Mouse (Mus musculus): ENCODE measurements around the gene Nelfcd. TPM values are rescaled to one million over a fixed set of nuclear protein-coding genes. Genes with fewer than 3 reads are reported as not detected.

Nelfcd gene
- polyA plus RNA-seq, 1 experiment from 2014 or later = 108 TPM

GRCm38 (mm10) chr2:174439961-174440360 lies 24.4 kb downstream of the Nelfcd start:
- H3K9ac ChIP-seq (ENCODE audit: low read length) = no peak overlapping the region
- H3K27ac ChIP-seq (ENCODE audit: low read depth) = no peak overlapping the region
- no peak overlapping the region for H3K4me2 ChIP-seq (ENCODE audit: low read length)
- no peaks in the 10 kb centered on the region for H3K9me3 ChIP-seq (ENCODE audit: control insufficient read depth, low read length)
- WGBS = 83% methylated on average over 9 of the region's 9 CpGs
- DNase-seq (ENCODE audit: low spot score) (no peak), ATAC-seq (replicated peaks; ENCODE audit: low FRiP score, low TSS enrichment, low read depth) (no peak)
- H3K4me3 ChIP-seq (ENCODE audit: low read depth, low read length) = no peak overlapping the region
- peaks cover 15% of the 10 kb centered on the region for H3K4me1 ChIP-seq (replicated peaks; ENCODE audit: control insufficient read depth, insufficient read depth, low read length)
- H3K36me3 ChIP-seq (ENCODE audit: control insufficient read depth, insufficient read depth, low read length) = peaks cover 5% of the 10 kb centered on the region; the same call in 1 of the 2 replicates
- no peaks in the 10 kb centered on the region for H3K27me3 ChIP-seq (replicated peaks; ENCODE audit: control insufficient read depth, insufficient read depth, low read length)

DNA sequence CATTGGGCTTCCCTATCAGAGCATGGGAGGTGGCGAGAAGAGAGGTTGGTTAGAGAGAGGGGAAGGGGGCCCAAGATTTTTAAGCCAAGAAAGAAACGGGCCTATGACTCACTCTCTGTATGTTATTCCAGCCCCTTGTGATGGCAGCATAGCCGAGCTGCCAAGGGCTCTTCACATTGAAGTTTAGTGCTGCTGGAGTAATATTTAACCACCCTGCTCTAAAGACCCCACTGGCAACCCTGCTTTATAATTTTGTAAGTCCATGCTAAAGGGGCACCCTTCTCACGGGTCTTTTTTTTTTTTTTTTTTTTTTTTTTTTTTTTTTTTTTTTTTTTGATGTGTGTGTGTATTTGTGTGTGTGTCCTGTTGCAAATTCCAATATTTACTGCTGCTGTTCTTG lies 26.3 kb downstream of the Nelfcd start:
- Histone ChIP-seq H3K27ac (ENCODE audit: low read depth) (no peak overlapping the region), H3K9ac (ENCODE audit: low read length) (no peak overlapping the region), H3K9me3 (ENCODE audit: control insufficient read depth, low read length) (no peaks in the 10 kb centered on the region), H3K36me3 (ENCODE audit: control insufficient read depth, insufficient read depth, low read length) (no peaks in the 10 kb centered on the region), H3K27me3 (replicated peaks; ENCODE audit: control insufficient read depth, insufficient read depth, low read length) (no peaks in the 10 kb centered on the region), H3K4me1 (replicated peaks; ENCODE audit: control insufficient read depth, insufficient read depth, low read length) (peaks cover 15% of the 10 kb centered on the region), H3K4me3 (ENCODE audit: low read depth, low read length) (no peak overlapping the region), H3K4me2 (ENCODE audit: low read length) (no peak overlapping the region)
- 68% methylated on average over 4 of the region's 4 CpGs for WGBS
- no peak for DNase-seq (ENCODE audit: low spot score)
- no peak for ATAC-seq (replicated peaks; ENCODE audit: low FRiP score, low TSS enrichment, low read depth)

DNA sequence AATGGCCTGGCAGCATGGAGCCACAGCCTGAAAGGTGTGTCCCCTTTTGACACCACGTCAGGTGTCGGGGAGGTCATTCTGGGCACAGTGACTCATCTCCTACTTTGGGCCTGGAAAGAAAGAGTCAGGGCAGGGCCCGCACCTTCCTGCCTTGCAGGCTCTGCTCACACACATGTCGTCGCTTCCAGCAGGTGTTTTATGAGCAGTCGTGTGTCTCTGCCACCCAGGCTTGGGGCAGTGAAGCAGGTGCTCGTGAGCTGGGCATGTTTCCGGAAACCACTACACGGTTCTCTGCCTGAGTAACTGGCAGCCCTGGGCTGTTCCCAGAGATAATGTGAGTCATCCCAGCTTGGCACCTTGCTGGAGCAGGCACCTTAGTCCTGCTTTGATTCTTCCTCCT lies 26.9 kb downstream of the Nelfcd start:
- H3K9me3 ChIP-seq (ENCODE audit: control insufficient read depth, low read length) = no peaks in the 10 kb centered on the region
- DNase-seq (ENCODE audit: low spot score) (no peak), ATAC-seq (replicated peaks; ENCODE audit: low FRiP score, low TSS enrichment, low read depth) (no peak)
- peak overlapping the region; percentile 34; the same call in 1 of the 2 replicates for H3K27ac ChIP-seq (ENCODE audit: low read depth)
- H3K4me1 ChIP-seq (replicated peaks; ENCODE audit: control insufficient read depth, insufficient read depth, low read length) = peaks cover 12% of the 10 kb centered on the region
- H3K36me3 ChIP-seq (ENCODE audit: control insufficient read depth, insufficient read depth, low read length) = no peaks in the 10 kb centered on the region
- H3K4me3 ChIP-seq (ENCODE audit: low read depth, low read length) = no peak overlapping the region
- 65% methylated on average over 9 of the region's 9 CpGs for WGBS
- H3K27me3 ChIP-seq (replicated peaks; ENCODE audit: control insufficient read depth, insufficient read depth, low read length) = no peaks in the 10 kb centered on the region
- no peak overlapping the region for H3K4me2 ChIP-seq (ENCODE audit: low read length)
- no peak overlapping the region for H3K9ac ChIP-seq (ENCODE audit: low read length)

DNA sequence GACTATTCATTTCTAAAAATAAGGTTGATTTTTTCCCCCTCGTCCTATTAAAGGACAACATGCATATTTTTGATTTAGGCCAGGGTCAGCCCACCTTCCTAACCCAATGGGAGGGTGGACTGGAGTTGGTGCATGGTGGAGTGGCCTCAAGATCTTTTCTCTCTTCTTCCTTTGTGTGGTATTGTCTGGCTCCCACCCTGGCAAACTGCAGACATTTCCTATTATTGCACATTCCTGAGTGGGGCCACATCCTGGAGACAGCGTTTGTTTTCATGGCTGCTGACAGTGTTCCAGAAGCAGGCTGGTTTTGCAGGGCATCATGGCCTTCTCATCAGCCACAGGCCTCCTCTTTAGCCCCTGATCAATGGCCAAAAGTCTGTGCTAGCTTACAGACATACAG lies 27.4 kb downstream of the Nelfcd start:
- Histone ChIP-seq H3K9me3 (ENCODE audit: control insufficient read depth, low read length) (no peaks in the 10 kb centered on the region), H3K27me3 (replicated peaks; ENCODE audit: control insufficient read depth, insufficient read depth, low read length) (no peaks in the 10 kb centered on the region), H3K27ac (ENCODE audit: low read depth) (peak overlapping the region; percentile 34; the same call in 1 of the 2 replicates), H3K9ac (ENCODE audit: low read length) (no peak overlapping the region), H3K36me3 (ENCODE audit: control insufficient read depth, insufficient read depth, low read length) (no peaks in the 10 kb centered on the region), H3K4me1 (replicated peaks; ENCODE audit: control insufficient read depth, insufficient read depth, low read length) (peaks cover 8% of the 10 kb centered on the region), H3K4me2 (ENCODE audit: low read length) (no peak overlapping the region), H3K4me3 (ENCODE audit: low read depth, low read length) (no peak overlapping the region)
- no peak for ATAC-seq (replicated peaks; ENCODE audit: low FRiP score, low TSS enrichment, low read depth)
- DNase-seq (ENCODE audit: low spot score) = no peak
- 52% methylated on average over 2 of the region's 2 CpGs for WGBS

- DNase-seq (ENCODE audit: low spot score) (no peak), ATAC-seq (replicated peaks; ENCODE audit: low FRiP score, low TSS enrichment, low read depth) (no peak)
- Histone ChIP-seq H3K27me3 (replicated peaks; ENCODE audit: control insufficient read depth, insufficient read depth, low read length) (no peaks in the 10 kb centered on the region), H3K4me3 (ENCODE audit: low read depth, low read length) (no peak overlapping the region), H3K9ac (ENCODE audit: low read length) (no peak overlapping the region), H3K27ac (ENCODE audit: low read depth) (no peak overlapping the region), H3K9me3 (ENCODE audit: control insufficient read depth, low read length) (no peaks in the 10 kb centered on the region), H3K4me1 (replicated peaks; ENCODE audit: control insufficient read depth, insufficient read depth, low read length) (no peaks in the 10 kb centered on the region; the same call in 1 of the 2 replicates), H3K4me2 (ENCODE audit: low read length) (no peak overlapping the region), H3K36me3 (ENCODE audit: control insufficient read depth, insufficient read depth, low read length) (no peaks in the 10 kb centered on the region)
- WGBS = 75% methylated on average over 7 of the region's 7 CpGs
Measured at GRCm38 (mm10) chr2:174444359-174444758, 28.8 kb downstream of the Nelfcd start.

DNA sequence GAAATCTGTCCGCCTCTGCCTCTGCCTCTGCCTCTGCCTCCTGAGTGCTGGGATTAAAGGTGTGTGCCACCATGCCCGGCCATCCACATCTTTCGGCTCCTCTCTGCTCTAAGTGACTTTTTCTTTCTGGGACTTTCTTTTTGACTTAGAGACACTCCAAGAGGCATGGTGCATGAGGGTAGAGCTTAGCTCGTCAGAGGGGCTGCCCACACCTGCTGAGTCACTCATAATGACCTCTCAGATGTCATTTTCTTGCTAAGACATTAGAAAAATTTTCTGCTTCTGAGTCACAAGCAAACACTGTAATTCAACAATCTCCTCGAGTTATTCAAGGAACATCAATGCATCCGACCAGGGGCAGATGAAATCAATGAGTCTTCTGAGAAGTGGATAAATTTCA lies 29.4 kb downstream of the Nelfcd start:
- H3K36me3 ChIP-seq (ENCODE audit: control insufficient read depth, insufficient read depth, low read length) = no peaks in the 10 kb centered on the region
- H3K4me2 ChIP-seq (ENCODE audit: low read length) = no peak overlapping the region
- no peaks in the 10 kb centered on the region for H3K27me3 ChIP-seq (replicated peaks; ENCODE audit: control insufficient read depth, insufficient read depth, low read length)
- H3K4me1 ChIP-seq (replicated peaks; ENCODE audit: control insufficient read depth, insufficient read depth, low read length) = no peaks in the 10 kb centered on the region
- no peak overlapping the region for H3K4me3 ChIP-seq (ENCODE audit: low read depth, low read length)
- no peaks in the 10 kb centered on the region for H3K9me3 ChIP-seq (ENCODE audit: control insufficient read depth, low read length)
- ATAC-seq (replicated peaks; ENCODE audit: low FRiP score, low TSS enrichment, low read depth) (no peak), DNase-seq (ENCODE audit: low spot score) (no peak)
- no peak overlapping the region for H3K9ac ChIP-seq (ENCODE audit: low read length)
- WGBS = 80% methylated on average over 6 of the region's 6 CpGs
- no peak overlapping the region for H3K27ac ChIP-seq (ENCODE audit: low read depth)

DNA sequence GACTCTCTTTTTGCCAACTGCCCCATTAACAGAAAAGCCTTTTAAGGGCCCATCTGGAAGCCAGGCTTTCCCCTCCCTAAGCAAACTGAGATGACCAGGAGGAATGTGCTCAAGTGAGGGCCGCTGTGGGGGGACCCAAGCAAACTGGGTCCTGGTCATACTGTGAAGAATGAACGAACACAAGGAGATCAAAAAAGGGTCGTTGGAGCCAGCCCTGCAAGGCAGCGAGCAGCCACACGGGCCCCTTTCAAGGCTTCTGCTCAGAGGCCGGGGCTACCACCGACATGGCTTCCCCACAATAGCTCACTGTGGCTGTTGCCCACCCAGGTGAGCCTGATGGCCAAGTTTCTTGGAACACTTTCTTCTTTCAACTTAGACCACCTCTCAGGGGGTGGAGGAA lies 30.9 kb downstream of the Nelfcd start:
- H3K4me3 ChIP-seq (ENCODE audit: low read depth, low read length) = no peak overlapping the region
- H3K27ac ChIP-seq (ENCODE audit: low read depth) = no peak overlapping the region
- H3K4me2 ChIP-seq (ENCODE audit: low read length) = no peak overlapping the region
- H3K9ac ChIP-seq (ENCODE audit: low read length) = no peak overlapping the region
- WGBS = 46% methylated on average over 7 of the region's 7 CpGs
- no peak for ATAC-seq (replicated peaks; ENCODE audit: low FRiP score, low TSS enrichment, low read depth)
- no peaks in the 10 kb centered on the region for H3K27me3 ChIP-seq (replicated peaks; ENCODE audit: control insufficient read depth, insufficient read depth, low read length)
- H3K9me3 ChIP-seq (ENCODE audit: control insufficient read depth, low read length) = no peaks in the 10 kb centered on the region
- DNase-seq (ENCODE audit: low spot score) = no peak
- no peaks in the 10 kb centered on the region for H3K4me1 ChIP-seq (replicated peaks; ENCODE audit: control insufficient read depth, insufficient read depth, low read length)
- no peaks in the 10 kb centered on the region for H3K36me3 ChIP-seq (ENCODE audit: control insufficient read depth, insufficient read depth, low read length)

GRCm38 (mm10) chr2:174446905-174447304 lies 31.3 kb downstream of the Nelfcd start:
- DNase-seq (ENCODE audit: low spot score) = no peak
- Histone ChIP-seq H3K9ac (ENCODE audit: low read length) (no peak overlapping the region), H3K4me2 (ENCODE audit: low read length) (no peak overlapping the region), H3K27ac (ENCODE audit: low read depth) (no peak overlapping the region), H3K4me1 (replicated peaks; ENCODE audit: control insufficient read depth, insufficient read depth, low read length) (no peaks in the 10 kb centered on the region), H3K36me3 (ENCODE audit: control insufficient read depth, insufficient read depth, low read length) (no peaks in the 10 kb centered on the region), H3K27me3 (replicated peaks; ENCODE audit: control insufficient read depth, insufficient read depth, low read length) (no peaks in the 10 kb centered on the region), H3K9me3 (ENCODE audit: control insufficient read depth, low read length) (no peaks in the 10 kb centered on the region), H3K4me3 (ENCODE audit: low read depth, low read length) (no peak overlapping the region)
- no peak for ATAC-seq (replicated peaks; ENCODE audit: low FRiP score, low TSS enrichment, low read depth)
- 57% methylated on average over 8 of the region's 8 CpGs for WGBS

DNA sequence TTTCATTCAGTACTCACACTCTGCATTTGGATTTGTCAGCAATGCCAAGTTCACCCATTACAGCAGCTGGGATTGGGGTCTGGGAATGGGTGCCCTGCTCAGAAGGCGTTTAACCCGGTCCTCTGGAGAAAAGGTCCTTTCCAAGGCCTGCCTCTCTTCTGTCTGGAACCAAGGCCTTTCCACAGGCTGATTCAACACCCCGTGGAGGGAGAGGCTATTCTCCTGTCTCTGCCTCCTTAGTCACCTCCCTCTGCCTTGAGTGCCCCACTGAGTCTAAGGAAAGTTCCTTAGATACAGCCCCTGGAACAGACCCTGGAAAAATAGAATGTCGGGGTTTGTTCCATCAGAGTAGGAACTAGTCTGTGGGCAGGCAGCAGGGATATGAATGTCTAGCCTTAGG lies 32.8 kb downstream of the Nelfcd start:
- no peaks in the 10 kb centered on the region for H3K27me3 ChIP-seq (replicated peaks; ENCODE audit: control insufficient read depth, insufficient read depth, low read length)
- H3K9ac ChIP-seq (ENCODE audit: low read length) = no peak overlapping the region
- H3K4me1 ChIP-seq (replicated peaks; ENCODE audit: control insufficient read depth, insufficient read depth, low read length) = no peaks in the 10 kb centered on the region
- DNase-seq (ENCODE audit: low spot score) = no peak
- no peaks in the 10 kb centered on the region for H3K36me3 ChIP-seq (ENCODE audit: control insufficient read depth, insufficient read depth, low read length)
- 82% methylated on average over 4 of the region's 4 CpGs for WGBS
- no peaks in the 10 kb centered on the region for H3K9me3 ChIP-seq (ENCODE audit: control insufficient read depth, low read length)
- H3K4me2 ChIP-seq (ENCODE audit: low read length) = no peak overlapping the region
- no peak overlapping the region for H3K4me3 ChIP-seq (ENCODE audit: low read depth, low read length)
- ATAC-seq (replicated peaks; ENCODE audit: low FRiP score, low TSS enrichment, low read depth) = no peak
- no peak overlapping the region for H3K27ac ChIP-seq (ENCODE audit: low read depth)

All from intestine, embryonic 14.5 days (tissue).